Mouse (Mus musculus) embryonic facial prominence, embryonic 13.5 days (tissue): ENCODE results near the gene Ppp3r1. TPM values are rescaled to one million over a fixed set of nuclear protein-coding genes. Genes with fewer than 3 reads are reported as not detected.

Experiments used
- ATAC-seq: fragments of 200-750 bp; cut with Nextera tagmentation; 2 replicates; pipeline ENCODE4 v1.8.0; 2017; ENCODE audit warnings: low read depth; ENCODE audit not compliant: insufficient number of reproducible peaks, insufficient read depth, low FRiP score, low TSS enrichment
- H3K27ac ChIP-seq: fragments of 300-500 bp; sonication (generic); 2 replicates; pipeline ENCODE4 v1.5.1; 2015; ENCODE audit warnings: moderate library complexity, mild to moderate bottlenecking, inconsistent platforms
- H3K27me3 ChIP-seq: fragments of 300-500 bp; sonication (generic); 2 replicates; pipeline ENCODE4 v1.6.1; 2015; ENCODE audit warnings: mild to moderate bottlenecking, inconsistent platforms
- H3K36me3 ChIP-seq: fragments of 300-500 bp; sonication (generic); 2 replicates; pipeline ENCODE4 v1.6.1; 2015; ENCODE audit warnings: mild to moderate bottlenecking, inconsistent platforms
- H3K4me1 ChIP-seq: fragments of 300-500 bp; sonication (generic); 2 replicates; pipeline ENCODE4 v1.6.1; 2015; ENCODE audit warnings: inconsistent platforms
- H3K4me2 ChIP-seq: fragments of 300-500 bp; sonication (generic); 2 replicates; pipeline ENCODE4 v1.6.1; 2015; ENCODE audit warnings: moderate library complexity, mild to moderate bottlenecking, inconsistent platforms
- H3K4me3 ChIP-seq: fragments of 300-500 bp; sonication (generic); 2 replicates; pipeline ENCODE4 v1.5.1; 2015; ENCODE audit warnings: mild to moderate bottlenecking, inconsistent platforms
- H3K9ac ChIP-seq: fragments of 300-500 bp; sonication (generic); 2 replicates; pipeline ENCODE4 v1.6.1; 2015; ENCODE audit warnings: mild to moderate bottlenecking, inconsistent platforms
- H3K9me3 ChIP-seq: fragments of 300-500 bp; sonication (generic); 2 replicates; pipeline ENCODE4 v1.6.1; 2016; ENCODE audit warnings: inconsistent platforms
- WGBS: fragments of 180-500 bp; shearing (Covaris S2); methylation state at CpG from one replicate; pipeline ENCODE4 v1.1.7; 2015; ENCODE audit warnings: mixed read lengths; 5-methylcytosine and 5-hydroxymethylcytosine counted together
- polyA plus RNA-seq: library from polyadenylated mRNA; unstranded; fragments of >200 nt; fragmentation: Nextera tagmentation; extraction: Ambion mirVana; gene quantifications from 2 replicates; pipeline ENCODE4 v1.2.1, GENCODE M21; 2015

Gene Ppp3r1
- polyA plus RNA-seq, 1 experiment from 2014 or later = 87.8 TPM

- Histone ChIP-seq H3K4me1 (peaks cover 5% of the 10 kb centered on the region; the same call in 1 of the 2 replicates), H3K9ac (no peak overlapping the region), H3K9me3 (0 out of 2 replicates have a peak, but pooled peaks cover 5% of the 10 kb centered on the region), H3K27ac (no peak overlapping the region), H3K27me3 (no peaks in the 10 kb centered on the region), H3K36me3 (peaks cover 14% of the 10 kb centered on the region), H3K4me2 (no peak overlapping the region), H3K4me3 (no peak overlapping the region)
- ATAC-seq = no peak
- WGBS = 98% methylated on average over 1 of the region's 1 CpGs
Measured at GRCm38 (mm10) chr11:17170938-17171729, 12.1 kb downstream of the Ppp3r1 start.

- H3K4me2 ChIP-seq = no peak overlapping the region
- H3K36me3 ChIP-seq = peaks cover 14% of the 10 kb centered on the region
- no peak overlapping the region for H3K4me3 ChIP-seq
- H3K27me3 ChIP-seq = no peaks in the 10 kb centered on the region
- WGBS = 95% methylated on average over 4 of the region's 4 CpGs
- 0 out of 2 replicates have a peak, but pooled peaks cover 5% of the 10 kb centered on the region for H3K9me3 ChIP-seq
- ATAC-seq = no peak
- H3K9ac ChIP-seq = no peak overlapping the region
- H3K27ac ChIP-seq = no peak overlapping the region
- peaks cover under 1% of the 10 kb centered on the region; the same call in 1 of the 2 replicates for H3K4me1 ChIP-seq
Measured at GRCm38 (mm10) chr11:17172300-17172699, 13.2 kb downstream of the Ppp3r1 start.

GRCm38 (mm10) chr11:17176638-17177037 lies 17.6 kb downstream of the Ppp3r1 start:
- Histone ChIP-seq H3K9ac (no peak overlapping the region), H3K4me2 (no peak overlapping the region), H3K4me3 (no peak overlapping the region), H3K27ac (no peak overlapping the region), H3K4me1 (no peaks in the 10 kb centered on the region), H3K27me3 (no peaks in the 10 kb centered on the region), H3K36me3 (peaks cover 14% of the 10 kb centered on the region), H3K9me3 (0 out of 2 replicates have a peak, but pooled peaks cover 5% of the 10 kb centered on the region)
- WGBS = 97% methylated on average over 1 of the region's 1 CpGs
- ATAC-seq = no peak

GRCm38 (mm10) chr11:17180753-17181152 lies 21.7 kb downstream of the Ppp3r1 start:
- no peak overlapping the region for H3K27ac ChIP-seq
- H3K27me3 ChIP-seq = no peaks in the 10 kb centered on the region
- H3K4me3 ChIP-seq = no peak overlapping the region
- no peak for ATAC-seq
- H3K9ac ChIP-seq = no peak overlapping the region
- H3K36me3 ChIP-seq = peaks cover 5% of the 10 kb centered on the region; the same call in 1 of the 2 replicates
- no peaks in the 10 kb centered on the region for H3K9me3 ChIP-seq
- H3K4me2 ChIP-seq = no peak overlapping the region
- no peaks in the 10 kb centered on the region for H3K4me1 ChIP-seq
- 87% methylated on average over 3 of the region's 3 CpGs for WGBS

GRCm38 (mm10) chr11:17181807-17182206 lies 22.7 kb downstream of the Ppp3r1 start, which contains the start of gene Wdr92:
Gene Wdr92 (plus strand): TSS chr11:17182107.
- Histone ChIP-seq H3K9ac (no peak within 1 kb of the TSS), H3K4me2 (no peak within 1 kb of the TSS), H3K36me3 (peaks cover 5% of the 10 kb centered on the region; the same call in 1 of the 2 replicates), H3K27ac (no peak within 1 kb of the TSS), H3K4me1 (no peaks in the 10 kb centered on the region), H3K9me3 (no peaks in the 10 kb centered on the region), H3K4me3 (no peak within 1 kb of the TSS), H3K27me3 (no peaks in the 10 kb centered on the region)
- no peak for ATAC-seq
- WGBS = 76% methylated on average over 3 of the region's 3 CpGs

GRCm38 (mm10) chr11:17183165-17183564 lies 24.1 kb downstream of the Ppp3r1 start:
- no peaks in the 10 kb centered on the region for H3K4me1 ChIP-seq
- no peaks in the 10 kb centered on the region for H3K9me3 ChIP-seq
- peaks cover 5% of the 10 kb centered on the region; the same call in 1 of the 2 replicates for H3K36me3 ChIP-seq
- 83% methylated on average over 2 of the region's 2 CpGs for WGBS
- no peak overlapping the region for H3K4me3 ChIP-seq
- ATAC-seq = no peak
- no peak overlapping the region for H3K27ac ChIP-seq
- H3K27me3 ChIP-seq = no peaks in the 10 kb centered on the region
- no peak overlapping the region for H3K4me2 ChIP-seq
- no peak overlapping the region for H3K9ac ChIP-seq

- no peaks in the 10 kb centered on the region for H3K9me3 ChIP-seq
- H3K27me3 ChIP-seq = no peaks in the 10 kb centered on the region
- 66% methylated on average over 3 of the region's 3 CpGs for WGBS
- no peak overlapping the region for H3K4me3 ChIP-seq
- H3K4me2 ChIP-seq = no peak overlapping the region
- no peaks in the 10 kb centered on the region for H3K4me1 ChIP-seq
- no peak overlapping the region for H3K27ac ChIP-seq
- H3K36me3 ChIP-seq = peaks cover 5% of the 10 kb centered on the region; the same call in 1 of the 2 replicates
- H3K9ac ChIP-seq = no peak overlapping the region
- no peak for ATAC-seq
Measured at GRCm38 (mm10) chr11:17187649-17188048, 28.6 kb downstream of the Ppp3r1 start.

GRCm38 (mm10) chr11:17188786-17189185 lies 29.7 kb downstream of the Ppp3r1 start:
- Histone ChIP-seq H3K9ac (no peak overlapping the region), H3K27me3 (no peaks in the 10 kb centered on the region), H3K9me3 (no peaks in the 10 kb centered on the region), H3K27ac (no peak overlapping the region), H3K4me2 (no peak overlapping the region), H3K36me3 (no peaks in the 10 kb centered on the region), H3K4me3 (no peak overlapping the region), H3K4me1 (no peaks in the 10 kb centered on the region)
- no peak for ATAC-seq
- 29% methylated on average over 3 of the region's 3 CpGs for WGBS

- no peak overlapping the region for H3K27ac ChIP-seq
- H3K27me3 ChIP-seq = no peaks in the 10 kb centered on the region
- no peak overlapping the region for H3K4me2 ChIP-seq
- ATAC-seq = no peak
- no peak overlapping the region for H3K4me3 ChIP-seq
- H3K9ac ChIP-seq = no peak overlapping the region
- no peaks in the 10 kb centered on the region for H3K4me1 ChIP-seq
- H3K36me3 ChIP-seq = peaks cover 33% of the 10 kb centered on the region
- H3K9me3 ChIP-seq = no peaks in the 10 kb centered on the region
- WGBS = 75% methylated on average over 9 of the region's 9 CpGs
Measured at GRCm38 (mm10) chr11:17192151-17192844, 33.2 kb downstream of the Ppp3r1 start.

- no peak overlapping the region for H3K27ac ChIP-seq
- H3K9ac ChIP-seq = no peak overlapping the region
- H3K4me3 ChIP-seq = no peak overlapping the region
- WGBS = 92% methylated on average over 5 of the region's 5 CpGs
- peaks cover 74% of the 10 kb centered on the region for H3K36me3 ChIP-seq
- no peaks in the 10 kb centered on the region for H3K4me1 ChIP-seq
- H3K9me3 ChIP-seq = no peaks in the 10 kb centered on the region
- no peak overlapping the region for H3K4me2 ChIP-seq
- H3K27me3 ChIP-seq = no peaks in the 10 kb centered on the region
- ATAC-seq = no peak
Measured at GRCm38 (mm10) chr11:17199170-17199569, 40.1 kb downstream of the Ppp3r1 start.

GRCm38 (mm10) chr11:17199840-17200501 lies 40.9 kb downstream of the Ppp3r1 start:
- Histone ChIP-seq H3K9ac (no peak overlapping the region), H3K27ac (no peak overlapping the region), H3K9me3 (no peaks in the 10 kb centered on the region), H3K4me1 (no peaks in the 10 kb centered on the region), H3K4me3 (no peak overlapping the region), H3K4me2 (no peak overlapping the region), H3K36me3 (peaks cover 72% of the 10 kb centered on the region), H3K27me3 (no peaks in the 10 kb centered on the region)
- whole genome bisulfite sequencing = 95% methylated on average over 3 of the region's 3 CpGs
- no peak for ATAC-seq
